ENCODE assay signal across 10 mouse cellular contexts in the genomic region with DNA sequence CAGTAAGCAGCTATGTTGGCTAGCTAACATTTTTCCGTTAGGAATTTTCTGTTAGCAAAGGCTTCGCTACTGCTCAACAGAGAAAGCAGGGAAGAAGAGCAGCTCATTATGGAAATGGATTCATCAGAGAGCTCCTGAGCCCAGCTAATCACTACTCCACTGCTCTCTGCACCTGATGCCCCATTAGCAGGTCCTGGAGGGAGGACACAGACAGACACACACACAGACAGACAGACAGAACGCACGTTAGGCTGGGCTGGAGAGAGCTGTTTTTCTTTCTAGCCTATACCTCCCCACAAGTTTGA. TPM values are rescaled to one million over a fixed set of nuclear protein-coding genes. Genes with fewer than 3 reads are reported as not detected.
DNase-seq lines count a peak whose midpoint lies in the region; ATAC-seq and TF ChIP-seq lines count a peak whose summit lies in the region.
"Had no signal": no experiment of that assay in that cellular context is flagged by ENCODE, and none has a peak within 500 bp of the region (broad histone marks: within the 10 kb centered on the region; RNA-seq: fewer than 3 reads in every experiment).

No protein-coding gene starts in this region.

- H3K27me3 ChIP-seq in embryonic facial prominence, embryonic 14.5 days (replicated peaks; ENCODE audit: control insufficient read depth, insufficient read depth, low read length): no peaks in the 10 kb centered on the region
- H3K27me3 ChIP-seq in hindbrain, postnatal 0 days (ENCODE audit: insufficient read depth, low read length): no peaks in the 10 kb centered on the region
- H3K27me3 ChIP-seq in neural tube, embryonic 12.5 days (replicated peaks): no peaks in the 10 kb centered on the region
- H3K27me3 ChIP-seq: Patski had no signal

- peak overlapping the region; percentile 35 for H3K4me2 ChIP-seq in embryonic facial prominence, embryonic 14.5 days (ENCODE audit: low read depth, low read length)
- H3K4me2 ChIP-seq in hindbrain, postnatal 0 days (ENCODE audit: low read depth, low read length): peak overlapping the region; percentile 36
- H3K4me2 ChIP-seq in neural tube, embryonic 12.5 days (replicated peaks): peak overlapping the region; percentile 41

- H3K9ac ChIP-seq in embryonic facial prominence, embryonic 14.5 days (ENCODE audit: low read depth, low read length): peak overlapping the region; percentile 58
- H3K9ac ChIP-seq in hindbrain, postnatal 0 days (replicated peaks; ENCODE audit: low read length): peak overlapping the region; percentile 22
- peak overlapping the region; percentile 52 for H3K9ac ChIP-seq in neural tube, embryonic 12.5 days

- intact Hi-C loops in left cerebral cortex, postnatal 25 days (cut with DNase I): no loop called here

- no peak for DNase-seq in layer of hippocampus, adult 2 months (ENCODE audit: low spot score in 2 of 2)
- no peak for DNase-seq in layer of hippocampus, postnatal 36 days
- DNase-seq in embryonic facial prominence, embryonic 14.5 days (ENCODE audit: low spot score): peak; percentile 61
- DNase-seq in hindbrain, postnatal 0 days (ENCODE audit: low spot score): peak; percentile 35
- no peak for DNase-seq in MN1 (ENCODE audit: low spot score)
- no peak for DNase-seq in left cerebral cortex, postnatal 25 days (ENCODE audit: low spot score in 2 of 2)
- DNase-seq in adrenal gland, postnatal 4 days (ENCODE audit: low spot score in 2 of 2): no peak

- peak overlapping the region; percentile 96 for H3K27ac ChIP-seq in layer of hippocampus, adult 2 months
- H3K27ac ChIP-seq in embryonic facial prominence, embryonic 14.5 days (replicated peaks; ENCODE audit: low read depth, low read length): peak overlapping the region; percentile 96
- peak overlapping the region; percentile 94 for H3K27ac ChIP-seq in hindbrain, postnatal 0 days
- peak overlapping the region; percentile 95 for H3K27ac ChIP-seq in neural tube, embryonic 12.5 days

- peak; percentile 34 for ATAC-seq in embryonic facial prominence, embryonic 14.5 days (ENCODE audit: low read depth)
- ATAC-seq in hindbrain, postnatal 0 days: no peak
- ATAC-seq in neural tube, embryonic 12.5 days (ENCODE audit: low FRiP score, low read depth): peak; percentile 39; the same call in 1 of the 2 replicates

- H3K4me3 ChIP-seq in layer of hippocampus, adult 2 months: no peak overlapping the region
- H3K4me3 ChIP-seq in embryonic facial prominence, embryonic 14.5 days (ENCODE audit: low read depth, low read length): no peak overlapping the region
- H3K4me3 ChIP-seq in hindbrain, postnatal 0 days (ENCODE audit: low read length): no peak overlapping the region
- H3K4me3 ChIP-seq in neural tube, embryonic 12.5 days: no peak overlapping the region

- H3K9me3 ChIP-seq in embryonic facial prominence, embryonic 14.5 days (ENCODE audit: control insufficient read depth, low read length): no peaks in the 10 kb centered on the region
- H3K9me3 ChIP-seq in hindbrain, postnatal 0 days (ENCODE audit: low read length): no peaks in the 10 kb centered on the region
- no peaks in the 10 kb centered on the region for H3K9me3 ChIP-seq in neural tube, embryonic 12.5 days

- 69% methylated on average over 4 of the region's 4 CpGs for WGBS in embryonic facial prominence, embryonic 14.5 days
- WGBS in hindbrain, postnatal 0 days: 19% methylated on average over 4 of the region's 4 CpGs
- WGBS in neural tube, embryonic 12.5 days: 64% methylated on average over 4 of the region's 4 CpGs

- H3K4me1 ChIP-seq in embryonic facial prominence, embryonic 14.5 days (ENCODE audit: control insufficient read depth, insufficient read depth, low read length): peaks cover 23% of the 10 kb centered on the region
- H3K4me1 ChIP-seq in hindbrain, postnatal 0 days (ENCODE audit: insufficient read depth, low read length): peaks cover 31% of the 10 kb centered on the region
- peaks cover 42% of the 10 kb centered on the region for H3K4me1 ChIP-seq in neural tube, embryonic 12.5 days

- H3K36me3 ChIP-seq in embryonic facial prominence, embryonic 14.5 days (ENCODE audit: control insufficient read depth, insufficient read depth, low read length): peaks cover 58% of the 10 kb centered on the region
- peaks cover 39% of the 10 kb centered on the region for H3K36me3 ChIP-seq in hindbrain, postnatal 0 days (ENCODE audit: insufficient read depth, low read length)
- peaks cover 63% of the 10 kb centered on the region for H3K36me3 ChIP-seq in neural tube, embryonic 12.5 days

- TF ChIP-seq CTCF in layer of hippocampus, adult 2 months (conservative IDR thresholded peaks at IDR 0.05): no peak
- TF ChIP-seq CTCF in hindbrain, postnatal 0 days (IDR thresholded peaks at IDR 0.05; ENCODE audit: low read depth): no peak

RNA-seq across cellular contexts. Expression of a gene that starts 26.2 kb away (rescaled TPM):
- 10 to 100 TPM; 66.1 to 69.7 TPM for total RNA-seq in layer of hippocampus, adult 2 months (2021)
- total RNA-seq in layer of hippocampus, postnatal 36 days (2021): 10 to 100 TPM; 62.2 to 69.7 TPM
- polyA plus RNA-seq in embryonic facial prominence, embryonic 14.5 days (2014; fragmentation: Nextera tagmentation; extraction: Ambion mirVana): 34.9 and 35.3 TPM in 2 replicates
- total RNA-seq in hindbrain, postnatal 0 days (2014; rRNA removed): 93.6 and 100 TPM in 2 replicates
- 42.6 and 48.8 TPM in 2 replicates for polyA plus RNA-seq in hindbrain, postnatal 0 days (2015; fragmentation: Nextera tagmentation; extraction: Ambion mirVana)
- 55.9 and 61.5 TPM in 2 replicates for polyA plus RNA-seq in neural tube, embryonic 12.5 days (2016; fragmentation: Nextera tagmentation; extraction: Ambion mirVana)
- 10 to 100 TPM; 50.6 to 51.7 TPM for total RNA-seq in left cerebral cortex, postnatal 25 days (2021)
- total RNA-seq in adrenal gland, postnatal 4 days (2021): 10 to 100 TPM; 94.4 to 94.5 TPM

RNA-seq across cellular contexts. Expression of a gene that starts 26.6 kb away (rescaled TPM):
- not detected for total RNA-seq in layer of hippocampus, adult 2 months (2021)
- not detected for total RNA-seq in layer of hippocampus, postnatal 36 days (2021)
- not detected in 2 replicates for polyA plus RNA-seq in embryonic facial prominence, embryonic 14.5 days (2014; fragmentation: Nextera tagmentation; extraction: Ambion mirVana)
- total RNA-seq in hindbrain, postnatal 0 days (2014; rRNA removed): not detected in 2 replicates
- polyA plus RNA-seq in hindbrain, postnatal 0 days (2015; fragmentation: Nextera tagmentation; extraction: Ambion mirVana): not detected in 2 replicates
- not detected in 2 replicates for polyA plus RNA-seq in neural tube, embryonic 12.5 days (2016; fragmentation: Nextera tagmentation; extraction: Ambion mirVana)
- total RNA-seq in left cerebral cortex, postnatal 25 days (2021): not detected
- 1,000 to 10,000 TPM in 1 of 2 experiments, 1 to 10 TPM in 1; 1.1 to 5,957 TPM for total RNA-seq in adrenal gland, postnatal 4 days (2021)
- total RNA-seq: neutrophil, adult 5-6 weeks had no signal
- polyA plus RNA-seq: Patski had no signal

Comparison
In these comparisons a context has a peak if more than half of its experiments do, and no peak if none do; other contexts are left out.
1. DNase-seq: peak in embryonic facial prominence, embryonic 14.5 days (single experiment) and hindbrain, postnatal 0 days (single experiment); none in layer of hippocampus, adult 2 months (0 of 2), layer of hippocampus, postnatal 36 days (0 of 2), MN1 (single experiment), left cerebral cortex, postnatal 25 days (0 of 2) and adrenal gland, postnatal 4 days (0 of 2).
2. Peak in every context shown above with its lines, with median percentiles within 50 percentile points of each other: H3K27ac ChIP-seq, H3K4me2 ChIP-seq and H3K9ac ChIP-seq.